Mouse (Mus musculus): ENCODE results near the gene Stk36.

Stk36 gene

DNA sequence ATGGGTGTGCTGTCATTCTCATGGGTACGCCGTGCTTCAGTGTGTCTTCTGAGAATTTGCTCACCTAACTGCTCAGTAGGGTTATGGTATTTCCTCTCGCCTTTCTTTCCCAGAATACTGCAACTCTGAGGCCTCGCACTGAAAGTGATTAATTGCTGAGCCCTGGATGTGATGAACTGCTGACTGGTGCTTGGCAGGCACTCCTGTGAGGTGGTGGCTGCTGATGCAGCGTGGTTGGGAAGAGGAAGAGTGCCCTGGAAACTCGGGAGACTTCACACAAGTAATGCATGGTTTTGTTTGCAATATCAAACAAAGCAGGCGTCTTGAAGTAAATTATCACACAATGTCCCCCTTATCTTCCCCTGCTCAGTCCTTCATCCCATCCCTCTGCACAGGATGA is 71.5 kb downstream of the Stk36 start:
- WGBS, result 67% methylated on average over 7 of the region's 7 CpGs

DNA sequence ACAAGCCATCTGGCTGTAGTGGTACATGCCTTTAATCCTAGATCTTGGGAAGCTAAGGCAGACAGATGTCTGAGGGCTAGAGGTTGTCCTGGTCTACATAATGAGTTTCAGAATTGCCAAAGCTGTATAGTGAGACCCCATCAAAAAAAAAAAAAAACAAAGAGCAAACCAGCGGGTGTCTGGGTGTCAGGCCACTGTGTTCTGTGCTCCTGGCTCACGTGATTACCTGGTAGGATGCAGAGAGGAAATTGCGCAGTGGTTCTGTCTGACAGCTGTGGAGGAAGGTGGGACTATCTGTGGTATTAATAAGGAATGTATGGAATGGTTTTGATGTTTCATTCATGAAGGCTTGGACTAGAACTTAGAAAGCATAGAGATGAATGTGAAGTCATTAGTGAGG is 75.6 kb downstream of the Stk36 start:
- WGBS, result 84% methylated on average over 3 of the region's 3 CpGs

DNA sequence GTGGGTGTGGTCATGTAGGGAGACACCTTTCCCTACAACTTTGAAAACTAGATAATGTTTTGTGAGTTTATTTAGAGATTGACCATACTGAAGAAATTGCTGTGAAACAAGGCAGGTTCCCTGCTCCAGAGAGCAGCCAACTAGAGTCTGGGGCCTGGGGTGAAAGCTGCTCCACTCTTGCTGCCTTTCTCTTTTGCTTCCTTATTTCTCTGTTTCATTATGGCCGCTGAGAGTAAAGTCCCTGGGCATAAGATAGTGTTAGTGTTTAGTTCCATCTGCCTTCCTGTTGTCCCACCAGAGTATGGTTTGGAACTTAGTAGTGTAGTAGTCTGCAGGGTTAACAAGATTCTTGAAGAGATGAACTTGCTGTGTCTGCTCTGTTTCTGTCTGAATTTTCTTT is 76.6 kb downstream of the Stk36 start:
- WGBS, result 77% methylated on average over 1 of the region's 1 CpGs

All from cerebral cortex, adult 2 months (tissue).